Mouse (Mus musculus) inflammation-experienced regulatory T-cells, adult 6 months (primary cell): ENCODE data around the gene Mcm5. TPM values are rescaled to one million over a fixed set of nuclear protein-coding genes. Genes with fewer than 3 reads are reported as not detected.

Experiments used
- ATAC-seq: one replicate; pipeline ENCODE4 v1.8.0; 2017
- polyA plus RNA-seq, 3 experiments: library from polyadenylated mRNA; unstranded; fragments of 100-300 nt; shearing (Covaris generic); gene quantifications; one replicate each; pipeline ENCODE4 v1.2.1; 2017

Mcm5 gene
- polyA plus RNA-seq, 3 experiments from 2014 or later = 32.1 to 95.9 (median 36.2) TPM

DNA sequence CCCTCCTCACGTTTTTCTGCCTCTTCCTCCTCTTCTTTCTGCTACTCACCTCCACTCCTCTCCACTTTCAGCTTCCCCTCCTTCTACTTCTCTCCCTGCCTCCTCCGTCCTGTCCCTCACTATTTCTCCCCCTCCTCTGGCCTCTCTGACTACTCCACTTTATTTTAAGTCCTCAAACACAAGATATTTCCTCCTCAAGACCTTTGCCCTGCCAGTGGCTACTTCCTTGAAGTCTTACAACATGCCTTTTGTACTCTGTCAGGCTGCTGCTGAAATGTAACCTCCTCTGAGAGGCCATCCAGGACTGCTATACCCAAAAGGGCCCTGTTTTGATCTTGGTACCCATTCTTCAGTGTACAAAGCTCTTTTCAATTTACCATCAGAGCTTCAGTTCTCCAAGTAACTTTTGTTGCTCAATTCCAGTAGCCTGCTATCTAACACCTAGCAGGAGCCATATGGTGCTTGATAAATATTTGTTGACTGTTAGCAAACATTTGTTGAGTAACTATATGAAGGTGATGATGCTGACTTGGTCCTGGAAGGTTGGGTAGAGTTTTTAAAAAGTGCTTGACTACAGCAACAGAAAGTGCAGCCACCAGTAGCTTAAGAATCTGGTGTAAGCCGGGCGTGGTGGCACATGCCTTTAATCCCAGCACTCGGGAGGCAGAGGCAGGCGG lies 62.8 kb downstream of the Mcm5 start:
- ATAC-seq = no peak

Other genes starting within 250 kb of the Mcm5 start
- gene Isx, start 236.4 kb upstream of the Mcm5 start, polyA plus RNA-seq = under 1 TPM in 1 of 3 experiments, not detected in 2; 0.24 TPM
- gene Hmgxb4, start 116.2 kb upstream of the Mcm5 start, polyA plus RNA-seq = 10 to 100 TPM; 32.6 to 57.3 (median 42.5) TPM
- gene Tom1, start 75.9 kb upstream of the Mcm5 start, polyA plus RNA-seq = 10 to 100 TPM; 13.7 to 24.0 (median 15.1) TPM
- gene Hmox1, start 15.9 kb upstream of the Mcm5 start, polyA plus RNA-seq = 1 to 10 TPM; 6.3 to 8.2 (median 7.8) TPM
- gene Rasd2, start 104.4 kb downstream of the Mcm5 start, polyA plus RNA-seq = under 1 TPM in 1 of 3 experiments, not detected in 2; 0.41 TPM